Mouse (Mus musculus) gastrocnemius, adult 18-20 months (tissue): ENCODE results near the gene Abhd6. TPM values are rescaled to one million over a fixed set of nuclear protein-coding genes. Genes with fewer than 3 reads are reported as not detected.
A peak's percentile ranks its signal among the peaks of the same experiment; 100 is the strongest.

Source experiments
- DNase-seq: peaks from one replicate; pipeline ENCODE4 v3.0.0; 2021; ENCODE audit warnings: low spot score
- long read RNA-seq, 2 experiments: library from polyadenylated mRNA; stranded (forward); transcript quantifications; one replicate each; pipeline ENCODE4 v2.0.0; 2021
- total RNA-seq, 2 experiments: library from RNA; stranded (reverse); gene quantifications; 2 replicates each; pipeline ENCODE4 v1.2.3; 2021

The Abhd6 gene
- total RNA-seq, result 1 to 10 TPM; 7.6 to 8.6 TPM
- long read RNA-seq, experiment 1, transcript Abhd6-202 (9 exons, 2,226 nt), result major isoform, 10 of 16 reads
- long read RNA-seq, experiment 1, partial matches to known transcripts, result 0 of 16 reads
- long read RNA-seq, experiment 1, other reads (novel, unspliced or antisense), result 5 of 16 reads
- long read RNA-seq, experiment 2, transcript Abhd6-202 (9 exons, 2,226 nt), result major isoform, 8 of 10 reads
- long read RNA-seq, experiment 2, partial matches to known transcripts, result 1 of 10 reads
- long read RNA-seq, experiment 2, other reads (novel, unspliced or antisense), result 1 of 10 reads

- peak; percentile 83 for DNase-seq
Observed at GRCm38 (mm10) chr14:8002432-8003092, at the start of gene Abhd6. TSS of gene Abhd6 (plus strand) at chr14:8002902.

- no peak for DNase-seq
Observed at GRCm38 (mm10) chr14:7954071-7954471, 48.6 kb upstream of the Abhd6 start.

- no peak for DNase-seq
Observed at GRCm38 (mm10) chr14:7956427-7956826, 46.3 kb upstream of the Abhd6 start.

- no peak for DNase-seq
Observed at GRCm38 (mm10) chr14:7957049-7957448, 45.7 kb upstream of the Abhd6 start, which contains the start of gene Gm45521. TSS of gene Gm45521 (plus strand) at chr14:7957288.

- no peak for DNase-seq
Observed at GRCm38 (mm10) chr14:7960616-7961015, 42.1 kb upstream of the Abhd6 start.

- no peak for DNase-seq
Observed at GRCm38 (mm10) chr14:7961714-7962113, 41.0 kb upstream of the Abhd6 start.

- no peak for DNase-seq
Observed at GRCm38 (mm10) chr14:7962626-7963025, 40.1 kb upstream of the Abhd6 start.

GRCm38 (mm10) chr14:7963160-7963559 lies 39.5 kb upstream of the Abhd6 start:
- DNase-seq, result no peak

GRCm38 (mm10) chr14:7964219-7964889 lies 38.3 kb upstream of the Abhd6 start:
- peak; percentile 79 for DNase-seq

- no peak for DNase-seq
Observed at GRCm38 (mm10) chr14:7971889-7972493, 30.7 kb upstream of the Abhd6 start.

- DNase-seq, result no peak
Observed at GRCm38 (mm10) chr14:7974643-7975042, 28.1 kb upstream of the Abhd6 start.

- no peak for DNase-seq
Observed at GRCm38 (mm10) chr14:7975177-7975576, 27.5 kb upstream of the Abhd6 start.

- DNase-seq, result no peak
Observed at GRCm38 (mm10) chr14:7977471-7977870, 25.2 kb upstream of the Abhd6 start.

GRCm38 (mm10) chr14:7978183-7978582 lies 24.5 kb upstream of the Abhd6 start:
- no peak for DNase-seq

GRCm38 (mm10) chr14:7981226-7981625 lies 21.5 kb upstream of the Abhd6 start:
- DNase-seq, result no peak

GRCm38 (mm10) chr14:7986913-7987312 lies 15.8 kb upstream of the Abhd6 start:
- DNase-seq, result no peak

GRCm38 (mm10) chr14:7989371-7989770 lies 13.3 kb upstream of the Abhd6 start:
- DNase-seq, result no peak

GRCm38 (mm10) chr14:7989961-7990360 lies 12.7 kb upstream of the Abhd6 start:
- DNase-seq, result no peak

- DNase-seq, result no peak
Observed at GRCm38 (mm10) chr14:7991108-7991776, 11.5 kb upstream of the Abhd6 start.

GRCm38 (mm10) chr14:7992158-7992557 lies 10.5 kb upstream of the Abhd6 start:
- no peak for DNase-seq

- DNase-seq, result peak; percentile 32
Observed at GRCm38 (mm10) chr14:7994271-7994767, 8.4 kb upstream of the Abhd6 start, which contains the start of gene Dnase1l3. TSS of gene Dnase1l3 (minus strand) at chr14:7994573.
